Mouse (Mus musculus): ENCODE data around the gene Prol1. TPM values are rescaled to one million over a fixed set of nuclear protein-coding genes. Genes with fewer than 3 reads are reported as not detected.

Prol1 gene
- polyA plus RNA-seq (2017; shearing (Covaris generic)): under 1 TPM in 1 of 2 experiments, not detected in 1; 0.20 TPM

DNA sequence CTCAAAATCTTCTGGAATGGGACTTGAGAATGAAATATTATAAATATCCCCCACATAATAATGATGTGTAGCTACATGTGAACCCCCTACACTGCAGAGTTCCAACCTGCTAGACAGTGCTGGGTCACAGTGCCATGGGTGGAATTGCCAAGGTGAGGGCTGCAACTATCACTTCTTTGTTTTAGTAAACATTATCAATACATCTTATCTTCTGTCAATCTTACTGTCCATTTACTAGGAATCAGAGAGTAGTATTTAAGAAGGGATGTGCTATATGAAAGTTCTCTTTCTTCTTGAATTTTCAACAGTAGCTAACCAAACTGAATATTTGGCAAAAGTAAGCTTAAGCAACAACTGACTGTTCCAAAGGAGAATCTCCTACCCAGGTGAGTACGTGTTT is at the start of gene Prol1:
Gene Prol1, plus strand, starts transcription at position 301 of the 400 bp plus-strand sequence.

DNA sequence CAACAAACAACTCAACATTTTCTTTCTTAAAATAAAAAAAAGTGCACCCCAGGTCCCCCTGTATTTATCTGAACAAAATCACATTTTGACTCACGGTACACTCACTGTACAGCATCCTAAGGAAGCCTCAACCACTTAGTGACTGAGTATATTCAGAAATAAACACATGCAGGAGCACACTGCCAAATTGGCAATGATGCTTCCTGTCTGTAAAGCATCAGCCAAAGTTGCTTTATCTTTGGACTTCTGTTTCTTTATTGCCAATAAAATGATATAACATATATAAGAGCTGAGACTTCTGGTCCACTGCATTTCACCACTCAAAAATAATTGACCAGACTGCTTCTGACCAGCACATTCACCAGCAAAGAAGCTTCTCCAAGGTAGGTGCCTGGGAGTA is 48.5 kb upstream of the Prol1 start, which contains the start of gene Gm7714:
Gene Gm7714, plus strand, starts transcription at position 301 of the 400 bp plus-strand sequence.

DNA sequence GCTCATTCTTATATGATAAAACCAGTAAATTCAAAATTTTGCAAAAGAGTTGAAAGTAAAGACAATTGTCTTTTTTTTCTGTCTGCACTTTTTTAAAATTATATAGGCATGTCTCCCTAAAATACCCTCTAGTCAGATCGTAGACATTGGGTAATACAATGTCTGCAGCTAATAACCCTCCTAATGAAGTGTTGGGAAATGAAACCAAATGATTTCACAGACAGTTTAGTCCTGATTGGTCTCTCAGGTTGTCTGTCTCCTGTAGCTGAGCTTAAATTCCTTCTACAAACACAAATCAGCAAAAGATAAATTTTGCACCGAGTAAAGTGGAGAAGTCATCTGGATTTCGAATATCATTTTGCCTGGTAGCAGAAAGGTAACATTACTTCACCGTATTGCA is 58.7 kb downstream of the Prol1 start, which contains the start of gene Amtn:
Gene Amtn, plus strand, starts transcription at position 301 of the 400 bp plus-strand sequence.

Other genes with a start within 250 kb of the Prol1 start
- not detected for gene Smr2, start 230.8 kb upstream of the Prol1 start, polyA plus RNA-seq (2017; shearing (Covaris generic))
- not detected for gene Gm11116, start 205.8 kb upstream of the Prol1 start, polyA plus RNA-seq (2017; shearing (Covaris generic))
- not detected for gene Gm11115, start 163.2 kb upstream of the Prol1 start, polyA plus RNA-seq (2017; shearing (Covaris generic))
- gene Gm7714, start 48.4 kb upstream of the Prol1 start, polyA plus RNA-seq (2017; shearing (Covaris generic)): not detected
- not detected for gene Amtn, start 58.8 kb downstream of the Prol1 start, polyA plus RNA-seq (2017; shearing (Covaris generic))
- not detected for gene Ambn, start 138.7 kb downstream of the Prol1 start, polyA plus RNA-seq (2017; shearing (Covaris generic))
- gene Enam, start 170.7 kb downstream of the Prol1 start, polyA plus RNA-seq (2017; shearing (Covaris generic)): not detected
- 10 to 100 TPM; 13.6 to 21.0 TPM for gene Jchain, start 210.6 kb downstream of the Prol1 start, polyA plus RNA-seq (2017; shearing (Covaris generic))
- 10 to 100 TPM; 89.3 to 93.7 TPM for gene Utp3, start 237.2 kb downstream of the Prol1 start, polyA plus RNA-seq (2017; shearing (Covaris generic))
- gene Rufy3, start 247.7 kb downstream of the Prol1 start, polyA plus RNA-seq (2017; shearing (Covaris generic)): 1 to 10 TPM; 5.7 to 6.7 TPM